Mouse (Mus musculus) cortical plate, adult 2 months (tissue): Measurements from ENCODE around the gene Coq10b. TPM values are rescaled to one million over a fixed set of nuclear protein-coding genes. Genes with fewer than 3 reads are reported as not detected.

Experiments used
- H3K27ac ChIP-seq: fragments of 200-500 bp; 2 replicates; pipeline ENCODE4 v1.5.1; 2012; ENCODE audit warnings: low read length, control low read depth, inconsistent platforms; ENCODE audit not compliant: insufficient read depth
- H3K4me1 ChIP-seq: fragments of 200-500 bp; 2 replicates; pipeline ENCODE4 v1.6.1; 2011; ENCODE audit warnings: low read length; ENCODE audit not compliant: control insufficient read depth, insufficient read depth
- H3K4me3 ChIP-seq: fragments of 200-500 bp; 2 replicates; pipeline ENCODE4 v1.5.1; 2011; ENCODE audit warnings: mild to moderate bottlenecking, low read length, control low read depth; ENCODE audit not compliant: insufficient read depth
- CTCF ChIP-seq: fragments of 200-500 bp; IDR thresholded peaks from 2 replicates; pipeline ENCODE4 v1.5.1; 2011; ENCODE audit warnings: mild to moderate bottlenecking, control low read depth, low read length; ENCODE audit not compliant: insufficient read depth; ENCODE audit errors: extremely low read depth
- POLR2A ChIP-seq: fragments of 200-500 bp; IDR thresholded peaks from 2 replicates; pipeline ENCODE4 v1.6.1; 2011; ENCODE audit warnings: mild to moderate bottlenecking, low read length, control low read depth; ENCODE audit not compliant: insufficient read depth; ENCODE audit errors: extremely low read depth
- polyA plus RNA-seq: library from polyadenylated mRNA; depleted of rRNA; stranded (reverse); fragments of >200 nt; gene quantifications from 2 replicates; pipeline ENCODE4 v1.2.3, GENCODE M21; 2012

Coq10b gene
- polyA plus RNA-seq, 1 experiment, result 34.7 TPM

- Histone ChIP-seq H3K27ac (no peak overlapping the region), H3K4me3 (no peak overlapping the region), H3K4me1 (peaks cover 2% of the 10 kb centered on the region; the same call in 1 of the 2 replicates)
- TF ChIP-seq CTCF, result no peak
These were observed 29.5 kb downstream of the Coq10b start for GRCm38 (mm10) chr1:55082106-55082505.

- Histone ChIP-seq H3K27ac (no peak overlapping the region), H3K4me3 (no peak overlapping the region; the same call in 1 of the 2 replicates), H3K4me1 (peaks cover 2% of the 10 kb centered on the region; the same call in 1 of the 2 replicates)
- no peak for TF ChIP-seq POLR2A
- no peak for TF ChIP-seq CTCF
These were observed 33.3 kb downstream of the Coq10b start for GRCm38 (mm10) chr1:55085781-55086366.

GRCm38 (mm10) chr1:55086868-55087400 is 34.4 kb downstream of the Coq10b start:
- H3K27ac ChIP-seq, result peak overlapping the region; percentile 98; the same call in 1 of the 2 replicates
- peaks cover 2% of the 10 kb centered on the region; the same call in 1 of the 2 replicates for H3K4me1 ChIP-seq
- peak overlapping the region; percentile 96 for H3K4me3 ChIP-seq
- TF ChIP-seq CTCF (no peak), POLR2A (no peak)

- peak overlapping the region; percentile 96 for H3K4me3 ChIP-seq
- peak overlapping the region; percentile 98 for H3K27ac ChIP-seq
- H3K4me1 ChIP-seq, result peaks cover 2% of the 10 kb centered on the region; the same call in 1 of the 2 replicates
- 0 out of 2 replicates have a peak, but pooled peaks have one; percentile 42 for TF ChIP-seq POLR2A
- no peak for TF ChIP-seq CTCF
These were observed 34.9 kb downstream of the Coq10b start for GRCm38 (mm10) chr1:55087401-55087904.

GRCm38 (mm10) chr1:55087932-55088610 is 35.5 kb downstream of the Coq10b start, which contains the start of the genes Hspe1 and Hspd1:
TSS of gene Hspe1 (plus strand) at chr1:55088132.
TSS of gene Hspd1 (minus strand) at chr1:55088243.
- TF ChIP-seq POLR2A (peak; percentile 80), CTCF (no peak)
- H3K27ac ChIP-seq, result peak within 1 kb of the TSS; percentile 98
- H3K4me1 ChIP-seq, result peaks cover 2% of the 10 kb centered on the region; the same call in 1 of the 2 replicates
- peak within 1 kb of the TSS; percentile 96 for H3K4me3 ChIP-seq

GRCm38 (mm10) chr1:55088611-55089497 is 36.3 kb downstream of the Coq10b start:
- peak overlapping the region; percentile 96 for H3K4me3 ChIP-seq
- peaks cover 2% of the 10 kb centered on the region; the same call in 1 of the 2 replicates for H3K4me1 ChIP-seq
- no peak for TF ChIP-seq CTCF
- TF ChIP-seq POLR2A, result no peak
- H3K27ac ChIP-seq, result peak overlapping the region; percentile 93

- no peak for TF ChIP-seq POLR2A
- no peak for TF ChIP-seq CTCF
- H3K4me3 ChIP-seq, result peak overlapping the region; percentile 6; the same call in 1 of the 2 replicates
- peak overlapping the region; percentile 25; the same call in 1 of the 2 replicates for H3K27ac ChIP-seq
- H3K4me1 ChIP-seq, result peaks cover 2% of the 10 kb centered on the region; the same call in 1 of the 2 replicates
These were observed 37.0 kb downstream of the Coq10b start for GRCm38 (mm10) chr1:55089498-55090064.

- Histone ChIP-seq H3K27ac (no peak overlapping the region), H3K4me3 (no peak overlapping the region), H3K4me1 (no peaks in the 10 kb centered on the region)
- TF ChIP-seq CTCF, result no peak
- no peak for TF ChIP-seq POLR2A
These were observed 39.5 kb downstream of the Coq10b start for GRCm38 (mm10) chr1:55092056-55092455.
